Mouse (Mus musculus) lung, postnatal 4 days (tissue): Measurements from ENCODE around the gene Mymx.

Experiments used
- DNase-seq, 2 experiments: peaks; one replicate each; pipeline ENCODE4 v3.0.0; 2021

Mymx gene

GRCm38 (mm10) chr17:45589236-45589635 is 12.7 kb downstream of the Mymx start:
- DNase-seq, result no peak

GRCm38 (mm10) chr17:45588370-45588769 is 13.5 kb downstream of the Mymx start:
- DNase-seq, result no peak

DNA sequence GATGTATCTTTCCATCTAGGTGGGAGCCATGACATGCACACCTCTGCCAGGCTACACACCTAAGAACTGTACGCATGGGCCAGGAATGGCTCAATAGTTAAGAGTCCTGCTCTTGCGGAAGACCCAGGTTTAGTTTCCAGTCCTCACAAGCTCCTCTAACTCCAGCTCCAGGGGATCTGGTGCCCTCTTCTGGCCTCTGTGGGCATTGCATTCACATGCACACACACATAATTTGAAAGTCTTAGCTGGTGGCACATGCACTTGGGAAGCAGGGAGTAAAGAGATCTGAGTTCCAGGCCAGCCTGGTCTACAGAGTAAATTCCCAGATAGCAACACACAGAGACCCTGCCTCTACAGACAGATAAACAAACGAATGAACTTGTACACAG is 15.5 kb downstream of the Mymx start:
- no peak for DNase-seq

GRCm38 (mm10) chr17:45585725-45586448 is 16.0 kb downstream of the Mymx start:
- no peak for DNase-seq

- peak; percentile 87 to 88 for DNase-seq
These were observed 16.8 kb downstream of the Mymx start for GRCm38 (mm10) chr17:45584939-45585678.

DNA sequence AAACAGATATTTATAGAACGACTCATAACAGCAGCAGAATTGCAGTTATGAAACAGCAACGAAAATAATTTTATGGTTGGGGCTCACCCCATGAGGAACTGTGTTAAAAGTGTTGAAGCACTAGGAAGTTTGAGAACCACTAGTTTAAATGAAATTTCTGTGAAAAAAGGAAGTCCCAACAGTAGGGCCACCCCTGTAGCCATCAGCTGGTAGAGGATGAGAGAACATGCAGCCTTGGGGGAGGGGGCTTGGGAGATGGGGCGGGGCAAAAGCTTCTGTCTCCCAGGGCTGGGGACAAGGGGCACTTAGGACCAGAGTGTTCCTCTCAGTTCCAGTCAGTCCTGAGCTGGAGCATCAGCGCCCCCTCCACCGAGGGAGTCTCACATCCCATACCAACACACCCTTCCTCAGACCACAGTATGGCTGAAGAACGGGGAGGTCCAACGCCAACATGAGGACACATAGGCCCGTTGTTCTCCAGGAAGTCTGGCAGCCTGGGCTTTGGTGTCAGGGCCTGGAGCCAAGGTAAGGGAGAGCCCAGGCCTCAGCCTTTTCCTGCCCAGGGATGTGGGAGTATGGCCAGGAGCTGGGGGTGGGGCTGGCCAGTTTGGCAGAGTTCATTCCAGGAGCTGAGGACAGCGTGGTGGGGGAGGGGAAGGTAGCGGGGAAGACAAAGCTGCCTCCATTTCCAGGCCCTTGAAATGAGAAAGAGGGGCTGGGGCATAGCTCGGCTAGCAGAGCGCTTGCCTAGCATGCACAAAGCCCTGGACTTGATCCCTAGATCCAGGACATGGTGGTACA is 17.6 kb downstream of the Mymx start:
- DNase-seq, result peak; percentile 87 to 93

GRCm38 (mm10) chr17:45582715-45583355 is 19.1 kb downstream of the Mymx start:
- peak in 1 of 2 experiments; percentile 30 for DNase-seq

DNA sequence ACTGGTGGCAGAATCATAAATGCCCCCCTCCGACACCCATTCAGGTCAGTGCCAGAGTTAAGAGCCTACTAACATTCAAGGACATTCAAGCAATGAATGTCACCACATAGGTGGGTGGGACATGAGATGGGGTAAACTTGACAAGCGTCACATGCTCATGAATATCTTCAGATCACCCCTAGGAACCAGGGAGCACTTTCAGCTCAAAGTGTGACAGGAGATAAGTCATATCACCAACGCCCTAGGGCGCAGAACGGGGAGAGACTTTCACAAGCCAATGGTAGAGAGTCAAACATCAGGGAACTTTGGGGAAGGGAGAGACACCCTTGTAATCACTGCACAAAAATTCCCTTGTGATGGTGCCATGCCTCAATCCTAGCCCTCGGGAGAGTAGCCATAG is 19.7 kb downstream of the Mymx start:
- no peak for DNase-seq

DNA sequence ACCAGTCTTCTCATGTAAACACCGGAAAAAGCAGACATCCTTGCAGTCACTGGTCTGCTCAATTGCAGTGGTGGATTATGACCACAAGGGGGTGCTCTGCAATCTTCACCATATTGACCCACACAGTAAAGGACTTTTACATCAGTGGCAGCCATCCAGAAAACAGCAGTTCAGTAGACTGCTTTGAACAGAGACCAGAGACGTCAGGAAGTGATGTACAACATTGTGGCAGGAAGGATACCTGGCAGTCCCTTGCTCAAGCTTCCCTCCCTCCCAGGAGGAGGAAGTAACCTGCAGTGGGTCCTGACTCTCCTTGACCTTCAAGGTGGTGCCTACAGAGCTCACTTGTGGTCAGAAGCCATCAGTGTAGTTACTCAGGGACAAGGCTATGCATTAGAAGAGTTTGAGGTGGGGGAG is 20.3 kb downstream of the Mymx start:
- DNase-seq, result peak; percentile 74 to 86

GRCm38 (mm10) chr17:45580958-45581477 is 20.9 kb downstream of the Mymx start:
- peak; percentile 64 to 76 for DNase-seq

GRCm38 (mm10) chr17:45579554-45579953 is 22.3 kb downstream of the Mymx start:
- DNase-seq, result no peak

GRCm38 (mm10) chr17:45578843-45579242 is 23.1 kb downstream of the Mymx start:
- DNase-seq, result no peak

DNA sequence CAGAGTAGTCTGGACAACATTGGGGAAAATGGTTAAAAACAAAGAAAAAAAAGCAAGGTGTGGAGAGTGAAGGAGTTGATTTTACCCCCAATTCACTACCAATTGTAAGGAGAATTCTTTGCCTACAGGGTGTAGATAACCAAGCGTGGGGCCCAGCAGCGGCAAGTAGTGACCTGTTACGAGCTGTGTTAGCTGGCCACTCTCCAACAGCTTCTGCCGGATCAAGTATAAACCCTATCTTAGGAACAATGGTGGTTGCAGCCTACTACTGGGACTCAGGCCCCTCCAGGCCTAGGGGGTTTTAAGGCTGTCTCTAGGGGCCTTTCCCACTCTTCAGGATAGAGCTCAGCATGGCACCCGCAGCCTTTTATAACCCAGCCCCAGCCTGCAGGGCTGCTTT is 23.7 kb downstream of the Mymx start:
- no peak for DNase-seq

- no peak for DNase-seq
These were observed 26.6 kb downstream of the Mymx start for GRCm38 (mm10) chr17:45575123-45575897.

DNA sequence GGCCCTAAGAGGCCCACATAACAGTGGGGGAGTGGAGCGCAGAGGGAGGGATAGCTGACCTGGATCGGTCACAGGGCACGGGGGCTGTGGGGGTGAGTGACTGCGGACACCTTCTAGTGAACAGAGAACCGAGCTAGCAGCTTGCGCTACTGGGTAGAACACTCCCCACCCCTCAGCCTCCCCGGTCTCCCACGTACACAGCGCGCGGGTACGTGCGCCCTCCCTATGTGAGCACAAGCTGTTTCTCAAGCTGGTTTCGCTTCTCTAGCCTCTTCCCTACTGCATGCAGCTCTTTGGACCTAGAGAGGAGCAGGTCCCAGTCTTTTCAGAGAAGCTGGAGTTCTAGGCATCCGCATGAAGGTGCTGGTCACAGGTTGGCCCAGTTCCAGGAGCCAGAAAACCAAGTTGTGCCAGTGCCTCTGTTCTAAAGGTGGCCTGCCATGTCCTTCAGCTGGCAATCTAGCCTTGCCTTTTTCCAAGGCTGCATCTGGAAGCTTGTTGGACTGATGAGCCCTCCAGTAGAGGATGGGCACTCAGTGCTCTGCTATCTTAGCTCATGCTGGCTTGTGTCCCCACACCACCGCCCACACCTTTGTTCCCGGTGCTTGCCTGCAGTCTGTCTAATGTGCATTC is 27.7 kb downstream of the Mymx start:
- DNase-seq, result peak; percentile 72 to 78

DNA sequence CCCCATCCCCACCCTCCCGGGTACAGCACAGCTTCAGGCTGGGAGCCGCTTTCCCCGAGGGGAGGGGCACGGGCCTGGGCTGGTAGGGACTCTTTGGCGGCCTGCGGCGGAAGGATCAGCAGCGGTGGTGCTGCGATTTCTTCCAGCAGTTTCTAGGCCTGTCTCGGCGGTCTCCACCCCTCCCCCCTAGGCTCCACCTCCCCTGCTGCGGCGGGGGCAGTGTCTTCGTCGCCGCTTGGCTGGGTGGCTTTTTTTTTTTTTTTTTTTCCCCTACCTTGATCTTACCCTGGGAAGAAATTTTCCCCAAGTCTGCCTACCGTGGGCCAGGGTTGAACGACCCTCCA is 28.1 kb downstream of the Mymx start:
- peak; percentile 97 to 98 for DNase-seq

DNA sequence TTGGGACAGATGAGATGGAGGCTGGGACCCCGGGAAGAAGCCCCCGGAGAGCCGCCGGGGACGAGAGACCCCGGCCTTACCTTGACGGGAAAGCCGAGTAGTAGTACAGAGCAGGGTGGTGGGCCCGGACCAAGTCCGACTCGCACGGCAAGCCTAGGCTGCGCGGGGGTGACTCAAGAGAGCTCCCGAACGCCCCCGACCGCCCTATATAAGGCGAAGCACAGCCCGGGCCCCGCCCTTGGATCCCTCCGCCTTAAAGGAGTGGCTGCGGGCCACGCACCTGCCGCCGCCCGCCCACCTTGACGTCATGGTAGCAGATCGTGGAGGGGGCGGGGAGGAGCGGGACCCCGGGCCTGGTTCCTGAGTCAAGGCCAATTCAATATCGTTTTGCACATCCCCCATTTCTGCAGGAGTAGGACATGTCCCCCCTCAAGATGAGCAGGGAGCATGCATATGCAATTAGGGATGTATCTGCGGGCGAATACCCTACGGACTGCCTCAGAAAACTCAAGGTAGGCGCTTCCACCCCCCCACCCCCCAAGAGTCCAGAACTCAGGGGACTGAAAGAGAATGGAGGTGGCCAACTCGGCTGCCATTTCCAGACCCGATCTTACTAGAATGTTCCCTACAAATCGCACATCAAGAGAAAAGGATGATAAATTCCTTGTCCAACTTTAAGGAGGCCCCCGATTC is 28.7 kb downstream of the Mymx start, which contains the start of gene Hsp90ab1:
Gene Hsp90ab1 (minus strand): TSS at position 185 of the 693 bp plus-strand sequence.
- DNase-seq, result peak; percentile 99

DNA sequence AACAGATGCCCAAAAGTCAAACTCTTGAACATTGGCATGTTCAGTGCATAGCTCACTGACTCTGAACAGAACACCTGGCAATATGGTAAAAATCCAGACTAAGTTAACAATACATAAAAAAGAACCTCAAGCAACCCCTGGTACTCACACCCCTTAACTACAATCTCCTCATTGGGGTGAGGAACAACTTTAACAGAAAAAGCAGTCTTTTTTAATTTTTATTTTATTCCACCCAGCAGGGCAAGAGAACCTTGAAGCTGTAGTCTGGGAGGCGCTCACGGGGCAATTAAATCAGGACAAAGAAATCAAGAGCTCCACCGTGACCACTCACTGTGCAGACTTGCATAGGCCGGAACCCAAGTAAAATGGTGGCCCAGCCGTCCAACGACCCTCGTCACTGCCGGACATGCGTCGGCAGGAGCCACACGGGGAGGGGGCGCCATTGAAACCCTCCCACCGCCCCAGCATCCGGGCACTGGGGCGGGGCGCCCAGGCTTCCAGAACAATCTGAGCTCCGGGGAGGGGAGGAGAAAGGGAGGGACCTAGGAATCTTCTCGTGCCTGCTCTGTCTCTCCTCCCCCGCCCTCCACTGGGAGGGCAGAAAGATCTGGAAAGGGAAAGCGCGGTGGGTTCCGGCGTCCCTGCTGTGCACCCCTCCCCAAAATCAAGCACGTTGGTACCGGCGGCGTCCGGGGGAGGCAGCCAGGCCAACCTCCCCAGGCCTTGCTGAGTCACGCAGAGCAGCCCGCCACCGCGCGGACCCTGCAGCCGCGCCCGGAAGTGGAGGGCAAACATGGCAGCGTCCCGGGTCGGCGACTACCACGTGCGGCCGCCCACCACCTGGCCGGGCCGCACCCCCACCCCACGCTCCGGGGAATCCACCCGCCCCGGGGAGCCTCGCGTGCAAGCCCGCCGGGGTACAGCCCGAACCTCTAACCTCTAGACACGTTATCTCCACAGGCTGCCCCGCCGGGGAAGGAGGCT is 29.5 kb downstream of the Mymx start:
- DNase-seq, result peak; percentile 89 to 94

DNA sequence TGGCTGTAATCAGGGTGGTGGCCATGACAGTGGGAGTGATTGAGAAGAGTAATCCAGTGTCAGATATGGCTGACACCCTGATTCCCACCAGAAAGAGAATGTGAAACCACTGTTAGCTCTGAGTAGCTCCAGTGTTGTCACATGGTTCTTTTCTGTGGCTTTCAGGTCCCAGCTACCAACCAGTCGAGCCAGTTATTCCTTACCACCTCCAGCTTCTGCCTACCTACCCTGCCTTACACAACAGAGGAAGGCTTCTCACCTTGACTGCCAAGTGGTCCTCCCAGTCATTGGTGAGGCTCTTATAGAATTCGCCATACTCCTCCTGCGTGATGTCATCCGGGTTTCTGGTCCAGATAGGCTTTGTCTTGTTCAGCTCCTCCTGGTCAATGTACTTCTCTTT is 31.9 kb downstream of the Mymx start:
- DNase-seq, result no peak

GRCm38 (mm10) chr17:45568990-45569389 is 32.9 kb downstream of the Mymx start:
- DNase-seq, result no peak
